Mouse (Mus musculus) liver, adult (tissue): ENCODE measurements around the gene Glb1l2.

Source experiments
- GATA4 ChIP-seq: IDR thresholded peaks from 2 replicates; pipeline ENCODE4 v1.6.1; 2014; ENCODE audit warnings: mild to moderate bottlenecking, low read length; ENCODE audit not compliant: insufficient replicate concordance

The Glb1l2 gene

DNA sequence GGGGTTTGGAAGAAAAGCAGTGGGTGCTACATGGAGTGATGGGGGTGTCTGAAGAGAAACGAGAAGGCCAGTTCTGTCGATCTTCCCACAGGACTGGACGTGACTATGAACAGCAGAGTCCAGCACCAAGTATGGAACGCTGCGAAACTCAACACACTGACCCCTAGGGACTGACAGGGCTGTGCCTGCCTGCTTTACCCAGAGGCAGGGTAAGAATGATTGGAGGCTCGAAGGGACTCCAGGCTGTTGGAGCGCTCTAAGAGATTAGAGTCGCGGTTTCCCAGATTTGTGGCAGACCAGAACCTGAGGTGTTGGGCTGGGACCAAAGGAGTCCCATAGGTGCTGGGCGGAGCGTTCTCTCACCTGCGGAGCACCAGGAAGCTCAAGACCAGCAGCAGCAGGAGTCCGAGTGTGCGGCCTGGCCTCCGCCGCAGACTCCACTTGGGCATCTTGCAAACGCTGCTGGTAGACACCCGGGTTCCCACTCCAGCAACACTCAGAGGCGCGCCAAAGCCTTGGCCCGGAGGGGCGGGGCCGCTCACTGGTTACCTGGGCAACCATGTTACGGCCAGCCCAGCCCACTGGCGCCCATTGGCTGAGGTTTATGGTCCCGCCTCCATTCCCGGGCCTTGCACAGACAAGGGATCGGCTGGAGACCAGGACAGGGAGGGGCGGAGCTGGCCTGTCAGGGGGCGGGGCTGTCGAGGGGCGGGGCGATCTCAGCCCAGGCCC is at the start of gene Glb1l2:
Gene Glb1l2, minus strand, starts transcription at position 534 of the 732 bp plus-strand sequence.
- no peak for TF ChIP-seq GATA4

DNA sequence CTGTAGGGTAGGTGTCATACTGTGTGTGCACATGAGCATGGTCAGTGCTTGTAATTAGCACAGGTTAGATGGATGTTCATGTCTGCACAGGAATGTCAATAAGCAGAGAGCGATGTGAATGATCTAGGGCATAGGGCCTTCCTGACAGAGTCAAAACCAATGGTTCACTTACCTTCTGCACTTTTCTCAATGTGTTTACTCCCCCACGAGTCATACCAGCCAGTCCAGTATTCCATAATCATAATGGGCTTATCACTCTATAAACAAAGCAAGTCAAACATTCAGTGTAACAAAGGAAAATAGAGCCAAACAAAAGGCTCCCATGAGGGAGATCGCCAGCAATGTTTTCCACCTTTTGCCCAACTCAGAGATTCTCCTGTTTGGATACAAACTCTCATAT is 24.8 kb upstream of the Glb1l2 start:
- no peak for TF ChIP-seq GATA4

DNA sequence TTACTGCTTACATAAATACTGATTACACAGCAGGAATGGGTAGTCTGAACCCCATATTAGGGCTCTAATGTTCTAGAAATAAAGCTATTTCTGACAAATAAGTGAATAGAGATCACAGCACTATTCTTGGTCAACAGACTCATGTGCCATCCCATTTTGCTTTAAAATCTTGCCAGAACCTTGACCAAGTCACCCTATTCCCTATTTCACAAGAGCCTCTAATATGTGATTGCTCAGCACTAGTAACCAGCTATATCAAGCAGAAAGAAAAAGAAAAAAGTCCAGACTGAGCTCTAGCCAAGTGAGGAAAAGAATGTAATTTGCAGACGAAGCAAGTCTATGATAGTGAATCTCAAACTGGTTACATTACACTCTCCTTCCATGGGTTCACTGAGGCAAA is 13.7 kb upstream of the Glb1l2 start:
- no peak for TF ChIP-seq GATA4

DNA sequence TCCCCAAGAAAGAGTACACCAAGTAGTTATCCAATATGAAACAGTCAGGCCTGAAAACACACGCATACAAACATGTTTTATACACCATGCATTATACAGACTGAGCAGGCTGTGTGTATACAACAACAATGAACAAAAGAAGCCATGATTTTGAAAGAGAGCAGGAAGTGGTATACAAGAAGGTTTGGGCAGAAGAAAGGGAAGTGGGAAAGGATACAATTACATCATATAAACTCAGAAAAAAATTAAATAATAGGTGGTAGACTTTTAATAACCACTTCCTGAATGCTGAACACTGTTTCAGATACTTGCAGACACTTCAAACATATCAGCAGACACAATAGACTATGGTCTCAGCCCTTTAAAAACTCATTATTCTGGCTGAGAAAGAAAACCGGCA is 2.5 kb upstream of the Glb1l2 start:
- no peak for TF ChIP-seq GATA4

DNA sequence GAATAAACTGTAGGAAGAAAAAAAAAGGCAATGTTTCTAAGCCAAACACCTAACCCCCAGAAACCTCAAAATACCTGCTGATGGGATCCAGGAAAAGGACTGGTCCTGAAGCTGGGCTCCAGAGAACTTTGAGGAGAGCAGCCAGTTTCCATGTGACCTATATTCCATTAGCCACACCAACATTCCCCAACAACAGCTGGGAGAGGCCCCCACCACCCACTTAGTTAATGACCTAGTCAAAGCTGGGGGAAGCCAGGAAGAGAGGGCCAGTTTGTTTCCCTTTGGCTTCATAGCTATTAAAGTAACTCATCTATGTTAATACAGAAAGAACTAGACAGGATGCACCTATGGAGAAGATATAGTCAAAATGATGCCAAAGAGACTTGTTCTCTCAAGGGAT is 1.9 kb downstream of the Glb1l2 start:
- no peak for TF ChIP-seq GATA4

DNA sequence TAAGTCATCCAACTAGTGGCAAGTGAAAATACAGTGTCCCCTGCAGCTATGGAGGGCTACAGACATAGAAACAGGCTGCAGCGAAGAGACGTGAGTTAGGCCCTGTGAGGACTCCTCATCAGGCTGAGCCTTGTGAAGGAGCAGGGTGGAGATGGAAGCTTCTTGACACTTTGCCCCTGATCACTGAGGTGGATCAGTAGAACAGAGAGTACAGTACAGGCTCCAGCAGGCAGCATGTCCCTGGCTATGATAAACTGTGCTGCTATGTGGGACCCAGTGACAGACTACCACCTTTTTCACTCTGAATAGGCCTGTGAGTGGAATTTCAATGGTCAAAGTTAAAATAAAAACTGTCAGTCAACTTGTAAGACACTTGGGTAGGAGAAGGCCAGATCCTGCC is 5.9 kb downstream of the Glb1l2 start:
- TF ChIP-seq GATA4: no peak

DNA sequence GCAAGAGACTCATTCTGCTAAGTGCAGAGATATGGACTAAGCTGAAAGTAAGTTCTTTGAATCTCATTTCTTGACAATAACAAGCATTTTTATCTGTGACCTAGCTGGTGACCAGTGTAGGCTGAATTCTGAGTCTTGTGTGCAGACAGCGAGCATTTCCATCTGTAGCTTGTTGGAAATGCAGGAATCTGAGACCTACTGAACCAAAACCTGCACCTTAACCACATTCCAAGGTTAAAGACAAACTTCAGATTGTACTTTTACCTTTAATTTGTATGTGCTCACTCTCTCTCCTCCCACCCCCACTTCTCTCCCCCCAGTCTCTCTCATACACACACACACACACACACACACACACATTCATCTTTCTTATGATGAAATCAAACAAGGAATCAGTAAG is 7.5 kb downstream of the Glb1l2 start:
- no peak for TF ChIP-seq GATA4

DNA sequence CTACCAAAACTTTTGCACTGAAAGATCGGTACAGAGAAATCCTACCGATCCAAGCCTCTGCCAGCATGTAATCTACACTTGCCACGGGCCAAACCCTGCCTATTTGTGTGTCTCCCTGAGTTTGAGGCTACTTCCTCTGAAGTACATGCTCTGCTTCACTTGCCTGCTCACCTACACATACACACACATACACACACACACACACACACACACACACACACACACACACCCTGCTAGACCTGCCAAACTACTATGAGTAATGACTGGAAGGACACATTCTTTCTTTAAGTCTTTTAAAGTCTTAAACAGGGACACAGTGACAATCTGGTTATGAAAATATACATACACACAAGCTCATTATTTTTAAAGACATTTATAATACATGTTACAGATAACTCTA is 8.1 kb downstream of the Glb1l2 start:
- no peak for TF ChIP-seq GATA4

DNA sequence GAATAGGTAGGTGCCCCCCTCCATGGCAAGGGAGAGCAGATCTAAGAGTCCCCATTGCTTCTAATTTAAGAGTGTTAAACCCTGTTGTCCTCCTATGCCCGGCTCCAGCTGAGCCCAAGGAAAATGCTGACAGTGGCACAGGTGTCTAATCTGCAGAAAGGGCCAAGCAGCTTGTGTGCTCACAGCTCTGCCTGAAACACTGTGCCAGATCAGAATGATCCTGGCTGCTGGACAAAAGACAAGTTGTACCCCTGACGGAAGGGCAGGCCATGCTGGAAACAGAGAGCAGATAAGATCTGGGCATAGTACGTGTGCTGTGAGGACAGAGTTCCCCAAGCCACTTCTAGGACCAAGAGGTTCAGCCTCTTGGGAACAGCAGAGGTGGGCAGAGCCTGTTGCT is 13.4 kb downstream of the Glb1l2 start:
- TF ChIP-seq GATA4: no peak

DNA sequence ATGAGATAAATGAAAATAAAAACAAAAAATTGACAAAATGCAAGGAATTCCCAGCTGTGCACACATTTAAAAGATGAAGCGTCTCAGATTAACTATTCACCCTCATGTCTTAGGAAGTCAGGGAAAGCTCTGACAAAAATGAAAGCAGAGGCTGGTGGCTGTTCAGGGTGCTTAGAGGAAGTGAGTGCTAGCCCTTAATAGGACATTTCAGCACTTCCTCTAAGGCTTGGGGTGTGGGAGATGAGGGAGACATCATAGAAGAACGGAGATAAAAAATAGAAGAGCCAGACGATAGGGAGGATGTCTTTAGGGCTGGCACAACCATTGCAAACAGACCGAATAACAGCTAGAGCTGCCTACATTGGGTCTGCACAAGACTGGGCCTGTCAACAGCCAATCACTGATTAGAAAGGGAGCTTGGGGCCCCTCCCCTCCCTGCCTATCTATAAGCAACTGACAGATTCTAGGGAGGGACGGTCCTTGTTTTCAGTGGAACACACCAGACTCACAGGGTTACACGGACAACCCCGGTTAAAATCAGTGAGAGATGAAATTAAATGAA is 22.8 kb downstream of the Glb1l2 start:
- TF ChIP-seq GATA4: no peak

DNA sequence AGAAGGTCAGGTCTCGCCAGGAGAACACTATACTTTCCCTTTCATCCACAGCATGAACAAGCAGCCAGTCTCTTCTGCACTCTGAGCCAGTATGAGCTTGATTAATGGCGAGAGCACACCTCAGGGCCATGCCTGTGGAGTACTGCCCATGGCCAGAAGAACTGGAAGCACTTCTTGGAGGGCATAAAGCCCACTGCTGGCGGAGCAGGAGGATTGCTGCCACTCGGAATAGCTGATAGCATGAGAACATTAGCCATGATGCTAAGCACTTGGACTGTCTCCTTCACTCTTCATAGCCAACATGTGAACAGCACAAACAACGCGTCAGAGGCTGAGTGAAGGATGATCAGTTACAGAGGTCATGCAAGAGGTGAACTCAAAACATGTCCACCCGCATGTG is 27.8 kb downstream of the Glb1l2 start:
- no peak for TF ChIP-seq GATA4

DNA sequence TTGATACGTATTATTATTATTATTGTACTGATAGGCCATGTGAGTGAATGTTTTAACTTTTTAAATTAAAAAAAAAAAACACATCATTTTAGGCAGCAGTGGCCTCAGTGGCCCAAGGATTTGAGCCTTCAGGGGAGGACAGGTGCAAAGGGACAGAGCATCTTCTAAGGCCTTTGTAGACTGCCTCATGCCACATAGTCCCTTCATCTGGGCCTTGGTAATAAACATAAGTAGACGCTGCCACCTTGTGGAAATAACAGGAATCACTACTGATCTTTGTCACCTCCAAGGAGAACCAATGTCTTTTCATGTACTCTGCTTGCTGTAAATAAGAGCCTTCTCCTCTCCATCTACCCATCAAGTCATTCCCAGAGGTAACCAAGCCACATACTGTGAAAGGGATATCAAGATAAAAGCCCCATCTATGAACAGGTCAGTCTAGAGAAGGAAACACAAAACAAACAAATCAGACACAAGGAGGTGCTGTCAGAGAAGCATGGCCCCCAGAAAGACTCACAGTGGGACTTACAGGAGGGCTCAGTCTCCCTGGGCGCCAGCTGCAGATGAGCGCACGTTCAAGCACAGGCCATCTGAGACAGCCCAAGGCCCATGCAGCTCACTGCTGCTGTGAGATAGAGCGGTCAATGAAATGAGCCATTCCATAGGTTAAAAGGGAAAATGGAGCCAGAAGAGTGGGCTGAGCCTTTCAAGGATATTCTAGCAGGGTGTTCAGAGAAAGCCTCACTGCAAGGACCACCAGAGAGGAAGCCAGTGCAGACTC is 30.0 kb downstream of the Glb1l2 start:
- TF ChIP-seq GATA4: no peak

DNA sequence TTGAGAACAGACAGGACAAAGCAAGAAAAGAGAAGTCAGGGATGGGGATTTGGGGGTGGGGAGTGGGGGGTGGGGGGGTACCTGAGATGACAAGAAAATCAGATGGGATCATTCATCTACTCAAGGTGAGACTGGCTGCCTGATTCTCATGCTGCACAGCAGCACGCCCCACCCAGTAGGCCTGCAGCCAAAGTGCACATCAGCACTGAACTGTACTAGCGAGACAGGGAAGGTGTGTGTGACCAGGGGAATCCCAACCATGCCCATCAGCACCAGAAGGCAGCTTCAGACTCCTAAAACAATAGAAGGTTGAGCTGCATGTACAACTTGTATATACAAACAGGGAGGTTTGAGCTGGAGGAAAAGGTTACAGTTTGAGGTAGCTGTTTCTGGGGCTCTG is 30.6 kb downstream of the Glb1l2 start:
- no peak for TF ChIP-seq GATA4

DNA sequence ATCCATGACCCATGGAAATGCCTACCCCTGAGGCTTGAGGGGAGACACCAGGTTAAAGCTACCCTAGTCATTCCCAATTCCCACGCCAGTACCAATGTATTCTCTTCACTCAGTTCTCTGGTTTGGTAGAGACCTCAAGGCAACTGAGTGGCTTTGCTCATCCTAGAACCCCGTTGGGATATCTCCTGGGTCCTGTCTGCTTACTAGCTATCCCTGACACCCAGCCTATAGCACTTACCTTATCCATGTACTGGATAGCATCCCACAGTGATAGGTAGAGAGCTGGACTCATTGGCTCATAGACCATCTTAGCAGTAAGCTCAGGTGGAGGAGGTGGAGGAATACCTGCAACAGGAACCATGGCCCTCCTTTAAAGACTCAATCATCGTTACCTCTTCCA is 38.1 kb downstream of the Glb1l2 start:
- no peak for TF ChIP-seq GATA4

DNA sequence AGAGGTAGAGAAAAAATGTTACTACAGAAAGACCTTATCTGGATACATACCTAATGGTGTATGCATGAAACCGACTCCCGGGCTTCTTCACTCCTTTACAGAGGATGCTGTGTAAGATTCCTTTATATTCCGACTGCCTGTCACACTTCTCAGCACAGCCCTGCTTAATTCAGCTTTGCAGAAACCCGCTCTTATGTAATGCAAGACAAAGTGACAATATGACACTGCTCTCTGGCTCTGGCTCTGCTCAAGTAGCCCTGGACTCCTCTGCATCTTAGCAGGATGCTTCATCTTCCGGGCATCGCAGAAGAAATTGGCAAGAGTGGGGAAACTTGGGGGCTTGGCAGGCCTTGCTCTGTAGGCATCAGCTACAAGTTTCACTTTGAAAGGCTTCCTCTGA is 43.8 kb downstream of the Glb1l2 start:
- no peak for TF ChIP-seq GATA4

DNA sequence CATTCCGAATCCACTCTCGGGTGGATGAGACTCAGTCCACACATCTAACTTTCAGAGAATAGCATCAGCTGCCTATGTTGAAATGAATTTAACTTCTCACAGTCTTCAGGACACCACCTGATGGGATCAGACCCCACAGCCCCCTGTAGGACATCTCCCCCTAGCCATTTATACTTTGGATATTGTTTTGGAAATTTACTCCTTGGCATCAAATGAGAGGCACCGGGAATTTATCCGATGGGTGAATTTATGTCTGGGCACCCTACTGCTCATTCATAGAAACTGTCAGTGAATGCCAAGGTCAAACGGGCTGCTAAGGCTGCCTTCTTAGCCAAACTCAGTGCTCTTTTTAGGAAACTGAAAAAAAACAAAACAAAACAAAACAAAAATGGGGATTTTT is 45.7 kb downstream of the Glb1l2 start:
- no peak for TF ChIP-seq GATA4
